In the genomic region with DNA sequence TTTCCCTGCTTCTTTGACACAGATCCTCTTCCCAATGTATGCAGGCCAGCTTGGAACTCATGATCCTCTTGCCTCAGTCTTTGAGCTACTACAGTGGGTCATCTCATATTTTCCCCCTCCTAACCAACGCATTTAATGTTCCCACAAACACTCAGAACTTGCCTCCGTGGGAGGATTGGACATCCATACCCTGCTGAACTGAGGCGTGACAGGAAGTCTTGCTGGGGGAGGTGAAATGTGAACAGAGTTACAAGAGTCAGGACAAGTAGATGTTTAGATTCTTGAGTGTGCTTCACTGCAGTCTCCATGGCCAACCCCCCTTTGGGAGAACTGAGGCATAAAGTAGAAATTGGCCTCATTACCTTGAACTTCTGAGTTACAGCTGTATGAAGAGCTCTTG, we compare ENCODE assay signal across 17 mouse cellular contexts.
"Had no signal": no experiment of that assay in that cellular context is flagged by ENCODE, and none has a peak within 500 bp of the region (broad histone marks: within the 10 kb centered on the region; RNA-seq: fewer than 3 reads in every experiment).

No protein-coding gene starts in this region.

- DNase-seq: liver, postnatal 0 days; lung, embryonic 14.5 days; lung, postnatal 10 days; lung, postnatal 36 days; right cerebral cortex, postnatal 14 days; thymus, adult 2 months; thymus, postnatal 25 days; thymus, postnatal 4 days had no signal

- H3K36me3 ChIP-seq: liver, embryonic 15.5 days; midbrain, embryonic 13.5 days; midbrain, embryonic 15.5 days; neural tube, embryonic 13.5 days; stomach, embryonic 15.5 days had no signal

- H3K4me3 ChIP-seq: liver, embryonic 15.5 days; megakaryocyte, embryonic 14.5 days; midbrain, embryonic 13.5 days; midbrain, embryonic 15.5 days; neural tube, embryonic 13.5 days; stomach, embryonic 15.5 days had no signal

- H3K4me1 ChIP-seq: liver, embryonic 15.5 days; midbrain, embryonic 13.5 days; midbrain, embryonic 15.5 days; neural tube, embryonic 13.5 days; stomach, embryonic 15.5 days had no signal

- ATAC-seq: liver, postnatal 0 days; midbrain, embryonic 13.5 days; midbrain, embryonic 15.5 days had no signal

- H3K27ac ChIP-seq: liver, embryonic 15.5 days; macrophage; midbrain, embryonic 13.5 days; midbrain, embryonic 15.5 days; neural tube, embryonic 13.5 days; stomach, embryonic 15.5 days; stomach, postnatal 0 days had no signal

- H3K27me3 ChIP-seq: liver, embryonic 15.5 days; megakaryocyte, embryonic 14.5 days; midbrain, embryonic 13.5 days; midbrain, embryonic 15.5 days; neural tube, embryonic 13.5 days; stomach, embryonic 15.5 days had no signal

- H3K4me2 ChIP-seq: liver, embryonic 15.5 days; lung, embryonic 14.5 days; midbrain, embryonic 11.5 days; midbrain, embryonic 13.5 days; midbrain, embryonic 15.5 days; neural tube, embryonic 13.5 days; stomach, embryonic 15.5 days had no signal

- H3K9ac ChIP-seq: liver, embryonic 15.5 days; liver, postnatal 0 days; lung, embryonic 14.5 days; midbrain, embryonic 13.5 days; midbrain, embryonic 15.5 days; neural tube, embryonic 13.5 days; stomach, embryonic 15.5 days had no signal

- H3K9me3 ChIP-seq: liver, embryonic 15.5 days; midbrain, embryonic 13.5 days; midbrain, embryonic 15.5 days; neural tube, embryonic 13.5 days; stomach, embryonic 15.5 days had no signal
